Mouse (Mus musculus) neural tube, embryonic 14.5 days (tissue): ENCODE measurements around the gene Coro1c. TPM values are rescaled to one million over a fixed set of nuclear protein-coding genes. Genes with fewer than 3 reads are reported as not detected.

Experiments
- ATAC-seq: fragments of 200-750 bp; cut with Nextera tagmentation; 2 replicates; pipeline ENCODE4 v1.8.0; 2017; ENCODE audit warnings: low read depth, mild to moderate bottlenecking, moderate TSS enrichment, moderate library complexity
- H3K27ac ChIP-seq: fragments of 300-500 bp; sonication (generic); 2 replicates; pipeline ENCODE4 v1.5.1; 2014; ENCODE audit warnings: low read depth, mild to moderate bottlenecking, control low read depth, low read length, moderate library complexity, mixed read lengths
- H3K27me3 ChIP-seq: fragments of 300-500 bp; sonication (generic); 2 replicates; pipeline ENCODE4 v1.6.1; 2014; ENCODE audit warnings: low read length; ENCODE audit not compliant: control insufficient read depth, insufficient read depth
- H3K36me3 ChIP-seq: fragments of 300-500 bp; sonication (generic); 2 replicates; pipeline ENCODE4 v1.6.1; 2014; ENCODE audit warnings: low read length, mixed read lengths; ENCODE audit not compliant: control insufficient read depth, insufficient read depth
- H3K4me1 ChIP-seq: fragments of 300-500 bp; sonication (generic); 2 replicates; pipeline ENCODE4 v1.6.1; 2014; ENCODE audit warnings: low read length; ENCODE audit not compliant: control insufficient read depth, insufficient read depth
- H3K4me2 ChIP-seq: fragments of 300-500 bp; sonication (generic); 2 replicates; pipeline ENCODE4 v1.6.1; 2014; ENCODE audit warnings: mild to moderate bottlenecking, low read depth, low read length, control low read depth
- H3K4me3 ChIP-seq: fragments of 300-500 bp; sonication (generic); 2 replicates; pipeline ENCODE4 v1.5.1; 2014; ENCODE audit warnings: low read depth, low read length, control low read depth, mixed read lengths
- H3K9ac ChIP-seq: fragments of 300-500 bp; sonication (generic); replicated peaks from 2 replicates; pipeline ENCODE4 v1.6.1; 2014; ENCODE audit warnings: low read depth, mild to moderate bottlenecking, control low read depth, low read length, mixed read lengths
- H3K9me3 ChIP-seq: fragments of 300-500 bp; sonication (generic); 2 replicates; pipeline ENCODE4 v1.6.1; 2016; ENCODE audit warnings: low read length; ENCODE audit not compliant: control insufficient read depth
- WGBS: fragments of 180-500 bp; shearing (Covaris S2); extraction: QIAGEN DNeasy Blood & Tissue Kit; methylation state at CpG from one replicate; pipeline ENCODE4 v1.1.7; 2014; 5-methylcytosine and 5-hydroxymethylcytosine counted together
- polyA plus RNA-seq: library from polyadenylated mRNA; unstranded; fragments of >200 nt; fragmentation: Nextera tagmentation; extraction: Ambion mirVana; gene quantifications from 2 replicates; pipeline ENCODE4 v1.2.1, GENCODE M21; 2014

Gene Coro1c
- polyA plus RNA-seq, 1 experiment from 2014 or later: 148 TPM

- no peak overlapping the region for H3K4me3 ChIP-seq
- no peaks in the 10 kb centered on the region for H3K27me3 ChIP-seq
- H3K4me2 ChIP-seq: no peak overlapping the region
- 0 out of 2 replicates have a peak, but pooled peaks cover 3% of the 10 kb centered on the region for H3K4me1 ChIP-seq
- no peaks in the 10 kb centered on the region for H3K9me3 ChIP-seq
- ATAC-seq: no peak
- H3K27ac ChIP-seq: no peak overlapping the region
- 80% methylated on average over 3 of the region's 3 CpGs for WGBS
- no peak overlapping the region for H3K9ac ChIP-seq
- H3K36me3 ChIP-seq: no peaks in the 10 kb centered on the region
Measured at GRCm38 (mm10) chr5:113932310-113932709, 23.8 kb upstream of the Coro1c start.

DNA sequence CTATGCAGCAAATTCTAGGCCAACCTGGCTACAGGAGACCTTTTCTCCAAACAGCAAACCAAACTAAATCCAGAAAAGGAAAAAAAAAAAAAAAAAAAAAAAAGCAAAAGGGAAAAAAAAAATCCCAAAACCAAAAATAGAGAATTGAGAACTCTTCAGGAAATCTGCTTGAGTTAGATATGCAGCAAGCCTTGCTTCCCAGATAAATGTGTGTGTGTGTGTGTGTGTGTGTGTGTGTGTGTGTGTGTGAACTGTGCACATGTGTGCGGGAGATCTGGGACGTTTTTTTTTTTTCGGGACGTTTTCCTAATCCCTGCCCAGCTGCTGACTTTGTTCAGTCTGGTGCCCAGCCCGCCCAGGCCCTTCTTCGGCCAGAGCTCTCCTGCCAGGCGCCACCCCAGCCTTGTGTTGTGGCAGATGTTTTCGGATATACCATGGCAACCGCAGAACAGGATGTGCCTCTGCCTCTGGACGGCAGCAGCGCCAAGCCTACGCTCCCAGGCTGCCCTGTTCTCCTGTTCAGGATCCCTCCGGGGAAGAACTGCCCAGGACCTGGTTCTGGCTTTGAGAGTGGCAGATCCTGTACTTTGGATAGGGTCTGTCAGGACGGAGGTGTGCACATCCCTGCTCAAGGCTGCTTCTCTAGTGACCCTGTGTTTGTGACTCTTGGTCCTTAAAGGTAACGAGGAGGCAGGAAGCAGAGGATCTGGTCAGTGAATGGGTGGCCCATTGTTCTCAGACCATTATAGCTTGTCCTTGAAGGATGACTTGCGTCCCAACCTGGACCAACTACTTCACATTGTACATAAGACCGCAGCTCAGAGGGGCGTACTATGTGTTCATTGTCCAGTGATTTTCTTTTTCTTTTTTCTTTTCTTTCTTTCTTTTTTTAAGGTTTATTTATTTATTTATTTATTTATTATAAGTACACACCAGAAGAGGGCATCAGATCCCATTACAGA lies 22.4 kb upstream of the Coro1c start:
- H3K4me3 ChIP-seq: no peak overlapping the region
- no peak overlapping the region for H3K4me2 ChIP-seq
- no peaks in the 10 kb centered on the region for H3K27me3 ChIP-seq
- 0 out of 2 replicates have a peak overlapping the region, but pooled peaks have one; percentile 30 for H3K27ac ChIP-seq
- no peaks in the 10 kb centered on the region for H3K9me3 ChIP-seq
- WGBS: 19% methylated on average over 17 of the region's 18 CpGs
- no peaks in the 10 kb centered on the region for H3K36me3 ChIP-seq
- ATAC-seq: peak; percentile 34; the same call in 1 of the 2 replicates
- no peak overlapping the region for H3K9ac ChIP-seq
- H3K4me1 ChIP-seq: 0 out of 2 replicates have a peak, but pooled peaks cover 3% of the 10 kb centered on the region

DNA sequence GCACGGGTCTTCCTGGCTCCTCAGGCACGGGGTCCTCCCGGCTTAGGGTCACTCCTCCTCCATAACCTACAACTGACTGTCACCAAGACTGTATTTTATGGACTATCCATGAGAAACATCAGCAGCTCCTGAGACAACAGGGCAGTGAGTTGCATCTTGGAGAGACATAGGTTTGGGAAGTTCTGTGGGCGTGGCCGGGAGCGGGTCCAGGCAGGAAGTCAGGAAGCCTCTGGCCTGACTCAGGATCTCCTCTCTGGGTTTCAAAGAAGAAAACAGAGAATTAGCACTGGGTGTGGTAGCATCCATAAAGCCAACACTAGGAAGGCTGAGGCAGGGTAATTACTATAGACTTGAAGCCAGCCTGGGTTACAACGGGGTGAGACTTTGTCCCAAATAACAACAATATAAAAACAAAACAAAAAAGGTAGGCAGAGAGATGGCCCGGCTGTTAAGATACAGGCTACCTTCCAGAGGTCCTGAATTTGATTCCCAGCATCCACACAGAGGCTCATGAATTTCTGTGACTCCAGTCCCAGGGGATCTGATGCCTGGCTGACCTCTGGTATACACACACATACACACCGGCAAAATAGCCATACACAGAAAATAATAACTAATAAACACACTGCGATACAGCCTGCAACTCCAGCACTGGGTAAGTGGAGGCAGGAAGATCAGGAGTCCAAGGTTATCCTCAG lies 21.5 kb upstream of the Coro1c start:
- Histone ChIP-seq H3K9me3 (no peaks in the 10 kb centered on the region), H3K4me1 (0 out of 2 replicates have a peak, but pooled peaks cover 3% of the 10 kb centered on the region), H3K36me3 (no peaks in the 10 kb centered on the region), H3K4me3 (no peak overlapping the region), H3K4me2 (no peak overlapping the region), H3K27me3 (no peaks in the 10 kb centered on the region), H3K9ac (no peak overlapping the region), H3K27ac (no peak overlapping the region)
- ATAC-seq: no peak
- 46% methylated on average over 10 of the region's 10 CpGs for WGBS

GRCm38 (mm10) chr5:113929526-113929925 lies 21.0 kb upstream of the Coro1c start:
- H3K4me3 ChIP-seq: no peak overlapping the region
- H3K36me3 ChIP-seq: no peaks in the 10 kb centered on the region
- H3K9ac ChIP-seq: no peak overlapping the region
- H3K4me2 ChIP-seq: no peak overlapping the region
- H3K9me3 ChIP-seq: no peaks in the 10 kb centered on the region
- 0 out of 2 replicates have a peak, but pooled peaks cover 3% of the 10 kb centered on the region for H3K4me1 ChIP-seq
- no peak for ATAC-seq
- H3K27me3 ChIP-seq: no peaks in the 10 kb centered on the region
- WGBS: 67% methylated on average over 10 of the region's 10 CpGs
- H3K27ac ChIP-seq: no peak overlapping the region

DNA sequence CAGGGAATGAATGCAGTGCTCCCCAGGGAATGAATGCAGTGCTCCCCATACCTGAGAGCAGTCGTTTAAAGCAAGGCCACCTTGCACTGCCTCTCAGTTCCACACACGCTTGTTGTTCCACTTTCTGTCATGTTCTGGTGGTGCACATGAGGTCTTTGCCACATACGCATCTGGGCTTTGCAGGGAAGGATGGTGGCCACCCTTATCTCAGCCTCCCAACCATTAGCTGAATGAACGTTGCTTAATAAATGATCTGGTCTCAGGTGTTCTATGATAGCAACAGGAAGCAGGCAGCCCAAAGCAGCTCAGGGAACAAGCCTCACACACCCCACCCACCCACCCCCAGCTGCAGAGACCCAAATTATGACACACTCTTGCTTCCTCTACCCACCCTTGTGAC lies 16.1 kb upstream of the Coro1c start:
- WGBS: 87% methylated on average over 4 of the region's 4 CpGs
- no peak overlapping the region for H3K27ac ChIP-seq
- no peak for ATAC-seq

DNA sequence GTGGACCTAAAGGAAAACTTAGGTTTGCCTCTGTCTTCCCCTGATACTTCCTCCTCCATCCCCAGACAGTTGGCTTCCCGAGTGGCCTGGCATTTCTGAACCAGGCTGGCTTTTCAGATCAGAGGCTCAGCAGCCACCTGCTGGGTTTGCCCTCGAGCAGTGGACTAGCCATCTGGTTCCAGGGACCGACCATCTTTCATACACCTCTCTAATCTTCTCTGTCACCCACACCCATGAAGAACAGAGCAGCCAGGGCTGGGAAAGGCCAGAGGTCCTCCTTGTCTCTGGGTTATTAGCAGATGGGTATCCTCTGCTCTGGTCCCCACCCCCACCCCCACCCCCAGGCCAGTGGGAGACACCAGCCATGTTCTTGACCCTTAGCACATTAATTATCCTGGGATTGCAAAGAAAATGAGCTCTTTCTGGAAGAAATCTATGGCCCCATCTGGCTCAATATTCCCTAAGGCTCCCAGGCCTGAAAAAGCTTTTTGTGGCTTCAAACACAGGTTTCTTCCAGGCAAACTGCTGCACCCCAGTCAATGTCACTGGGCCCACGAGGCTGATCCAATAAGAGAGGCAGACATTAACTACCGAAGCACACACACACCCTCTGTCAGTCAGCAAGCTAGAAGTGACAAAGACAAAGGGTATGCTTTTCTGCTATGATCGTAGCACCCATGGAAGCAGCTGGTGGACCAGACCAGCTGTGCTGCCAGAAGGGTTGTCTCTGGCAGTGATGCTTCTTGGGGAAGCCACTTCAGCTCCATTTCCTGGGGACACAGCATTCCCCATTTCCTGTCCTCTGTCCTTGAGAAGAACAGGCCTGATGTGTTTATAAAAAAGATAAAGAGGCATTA lies 13.0 kb upstream of the Coro1c start:
- Histone ChIP-seq H3K27ac (peak overlapping the region; percentile 49; the same call in 1 of the 2 replicates), H3K9me3 (no peaks in the 10 kb centered on the region), H3K27me3 (no peaks in the 10 kb centered on the region), H3K4me1 (no peaks in the 10 kb centered on the region), H3K36me3 (no peaks in the 10 kb centered on the region), H3K4me2 (no peak overlapping the region), H3K4me3 (no peak overlapping the region), H3K9ac (no peak overlapping the region)
- WGBS: 8% methylated on average over 6 of the region's 6 CpGs
- ATAC-seq: peak; percentile 68; the same call in 1 of the 2 replicates

More for the DNA sequence above, 16.1 kb upstream of the Coro1c start:
- H3K27me3 ChIP-seq: no peaks in the 10 kb centered on the region
- no peak overlapping the region for H3K9ac ChIP-seq
- H3K4me2 ChIP-seq: no peak overlapping the region
- H3K9me3 ChIP-seq: no peaks in the 10 kb centered on the region
- H3K36me3 ChIP-seq: no peaks in the 10 kb centered on the region
- no peak overlapping the region for H3K4me3 ChIP-seq
- H3K4me1 ChIP-seq: no peaks in the 10 kb centered on the region

DNA sequence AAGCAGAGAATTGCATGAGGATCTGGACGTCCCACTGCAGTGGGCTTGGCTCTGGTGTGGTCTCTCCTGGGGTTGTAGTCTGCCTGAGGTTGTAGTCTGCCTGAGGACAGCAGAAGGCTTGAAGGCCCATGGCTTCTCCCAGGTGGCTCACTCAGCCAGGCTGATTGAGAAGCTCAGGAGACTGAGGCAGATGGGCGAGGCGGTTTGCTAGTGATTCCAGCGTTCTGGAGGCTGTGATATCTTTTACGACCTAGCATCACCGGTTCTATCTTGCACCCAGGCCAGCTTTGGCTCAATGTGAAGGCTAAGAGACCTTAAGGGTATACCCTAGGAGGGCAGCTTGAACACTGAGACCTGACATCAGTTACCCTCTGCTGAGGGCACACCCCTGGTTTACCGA lies 10.5 kb upstream of the Coro1c start:
- Histone ChIP-seq H3K36me3 (no peaks in the 10 kb centered on the region), H3K27ac (no peak overlapping the region), H3K9ac (no peak overlapping the region), H3K4me1 (0 out of 2 replicates have a peak, but pooled peaks cover 3% of the 10 kb centered on the region), H3K4me3 (no peak overlapping the region), H3K9me3 (no peaks in the 10 kb centered on the region), H3K4me2 (no peak overlapping the region), H3K27me3 (no peaks in the 10 kb centered on the region)
- WGBS: 52% methylated on average over 7 of the region's 7 CpGs
- ATAC-seq: no peak

DNA sequence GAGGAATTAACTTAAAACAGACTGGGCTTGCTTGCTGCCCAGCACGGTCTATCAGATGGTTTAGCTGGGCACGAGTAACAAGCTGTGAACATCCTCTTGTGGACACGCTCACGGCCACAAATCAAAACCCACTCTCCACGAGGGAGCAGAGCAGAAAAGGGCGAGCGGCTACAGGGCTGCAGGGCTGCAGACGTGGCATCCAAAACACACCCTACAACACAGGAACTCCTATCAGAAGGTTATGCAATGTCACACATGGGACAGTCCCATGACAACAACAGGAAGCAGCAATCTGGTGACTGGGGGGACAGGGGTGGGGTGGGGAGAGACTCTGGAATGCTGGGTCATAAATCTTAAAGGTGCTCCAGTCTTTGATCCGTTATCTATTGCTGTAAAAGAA lies 10.1 kb upstream of the Coro1c start:
- Histone ChIP-seq H3K4me2 (no peak overlapping the region), H3K4me3 (no peak overlapping the region), H3K27me3 (no peaks in the 10 kb centered on the region), H3K27ac (no peak overlapping the region), H3K9me3 (no peaks in the 10 kb centered on the region), H3K36me3 (no peaks in the 10 kb centered on the region), H3K9ac (no peak overlapping the region), H3K4me1 (0 out of 2 replicates have a peak, but pooled peaks cover 3% of the 10 kb centered on the region)
- ATAC-seq: no peak
- 39% methylated on average over 9 of the region's 9 CpGs for WGBS
